Mouse (Mus musculus): Measurements from ENCODE around the gene Zbtb42.

Zbtb42 gene

GRCm38 (mm10) chr12:112688458-112688857 lies 9.8 kb downstream of the Zbtb42 start:
- no peak for DNase-seq (ENCODE audit: low spot score)

GRCm38 (mm10) chr12:112693185-112694126 lies 14.8 kb downstream of the Zbtb42 start:
- DNase-seq (ENCODE audit: low spot score): peak; percentile 97

- DNase-seq (ENCODE audit: low spot score): no peak
These were observed 15.5 kb downstream of the Zbtb42 start for GRCm38 (mm10) chr12:112694127-112694475.

- DNase-seq (ENCODE audit: low spot score): no peak
These were observed 18.3 kb downstream of the Zbtb42 start for GRCm38 (mm10) chr12:112696806-112697425.

GRCm38 (mm10) chr12:112700522-112700921 lies 21.9 kb downstream of the Zbtb42 start:
- DNase-seq (ENCODE audit: low spot score): peak; percentile 27

GRCm38 (mm10) chr12:112702374-112703320 lies 24.0 kb downstream of the Zbtb42 start:
- DNase-seq (ENCODE audit: low spot score): no peak

- peak; percentile 94 for DNase-seq (ENCODE audit: low spot score)
These were observed 28.3 kb downstream of the Zbtb42 start for GRCm38 (mm10) chr12:112706704-112707572.

GRCm38 (mm10) chr12:112707573-112707869 lies 28.9 kb downstream of the Zbtb42 start:
- DNase-seq (ENCODE audit: low spot score): no peak

GRCm38 (mm10) chr12:112713984-112714383 lies 35.4 kb downstream of the Zbtb42 start:
- no peak for DNase-seq (ENCODE audit: low spot score)

GRCm38 (mm10) chr12:112717140-112717539 lies 38.5 kb downstream of the Zbtb42 start:
- peak; percentile 68 for DNase-seq (ENCODE audit: low spot score)

- DNase-seq (ENCODE audit: low spot score): no peak
These were observed 40.4 kb downstream of the Zbtb42 start for GRCm38 (mm10) chr12:112718995-112719394.

- DNase-seq (ENCODE audit: low spot score): no peak
These were observed 41.6 kb downstream of the Zbtb42 start, which contains the start of gene Cep170b for GRCm38 (mm10) chr12:112720216-112720615. Gene Cep170b (plus strand): TSS chr12:112720455.

- no peak for DNase-seq (ENCODE audit: low spot score)
These were observed 42.3 kb downstream of the Zbtb42 start for GRCm38 (mm10) chr12:112720890-112721423.

GRCm38 (mm10) chr12:112721424-112722239 lies 43.0 kb downstream of the Zbtb42 start:
- peak; percentile 57 for DNase-seq (ENCODE audit: low spot score)

- DNase-seq (ENCODE audit: low spot score): peak; percentile 32
These were observed 43.8 kb downstream of the Zbtb42 start for GRCm38 (mm10) chr12:112722240-112723027.

- no peak for DNase-seq (ENCODE audit: low spot score)
These were observed 44.4 kb downstream of the Zbtb42 start for GRCm38 (mm10) chr12:112723028-112723330.

- no peak for DNase-seq (ENCODE audit: low spot score)
These were observed 44.8 kb downstream of the Zbtb42 start for GRCm38 (mm10) chr12:112723445-112723844.

- peak; percentile 71 for DNase-seq (ENCODE audit: low spot score)
These were observed 45.6 kb downstream of the Zbtb42 start for GRCm38 (mm10) chr12:112724077-112724805.

GRCm38 (mm10) chr12:112727801-112728200 lies 49.2 kb downstream of the Zbtb42 start:
- DNase-seq (ENCODE audit: low spot score): no peak
